Mouse (Mus musculus) CH12.LX (cell line): ENCODE results near the gene Atg2b. TPM values are rescaled to one million over a fixed set of nuclear protein-coding genes. Genes with fewer than 3 reads are reported as not detected.

Source experiments
- DNase-seq: peaks from one replicate; pipeline ENCODE4 v3.0.0-alpha.2; 2013; ENCODE audit errors: extremely low read depth
- H3K27ac ChIP-seq: 2 replicates; pipeline ENCODE4 v1.5.1; 2012; ENCODE audit warnings: low read depth, mild to moderate bottlenecking, control low read depth, moderate library complexity; ENCODE audit not compliant: insufficient read depth
- H3K27me3 ChIP-seq: replicated peaks from 2 replicates; pipeline ENCODE3; 2012; ENCODE audit warnings: inconsistent platforms
- H3K36me3 ChIP-seq, 2 experiments: replicated peaks in 1 of 2; 2 replicates each; pipeline versions ENCODE3 to v1.6.1; 2012; ENCODE audit warnings: inconsistent platforms in 1 of 2, low read length in 1 of 2, mild to moderate bottlenecking in 1 of 2, mixed read lengths in 1 of 2, moderate library complexity in 1 of 2; ENCODE audit not compliant: control insufficient read depth in 1 of 2, insufficient read depth in 1 of 2
- H3K4me1 ChIP-seq, 2 experiments: 2 replicates each; pipeline ENCODE4 v1.6.1; 2012; ENCODE audit warnings: inconsistent platforms in 1 of 2, moderate library complexity in 1 of 2; ENCODE audit not compliant: insufficient read depth in 2 of 2, control insufficient read depth in 1 of 2
- H3K4me2 ChIP-seq: 2 replicates; pipeline ENCODE4 v1.6.1; 2012; ENCODE audit warnings: low read depth, mild to moderate bottlenecking, control low read depth; ENCODE audit not compliant: poor library complexity, insufficient read depth, severe bottlenecking
- H3K4me3 ChIP-seq, 3 experiments: fragments of 150-350 bp in 1 of 3; sonication (generic) in 1 of 3; replicated peaks in 1 of 3; 2 replicates each; pipeline versions ENCODE3 to v1.5.1; 2011 to 2012; ENCODE audit warnings: low read depth in 2 of 3, low read length in 2 of 3, mild to moderate bottlenecking in 2 of 3, moderate library complexity in 2 of 3, control low read depth in 1 of 3, improper control_type of control experiment in 1 of 3, inconsistent platforms in 1 of 3, mixed read lengths in 1 of 3; ENCODE audit not compliant: poor library complexity in 1 of 3
- H3K79me2 ChIP-seq: replicated peaks from 2 replicates; pipeline ENCODE4 v1.6.1; 2012; ENCODE audit warnings: mild to moderate bottlenecking, moderate library complexity; ENCODE audit not compliant: control insufficient read depth, poor library complexity, insufficient read depth, severe bottlenecking; ENCODE audit errors: extremely low read depth
- H3K9ac ChIP-seq: 2 replicates; pipeline ENCODE4 v1.6.1; 2012; ENCODE audit warnings: low read depth, mild to moderate bottlenecking, control low read depth, moderate library complexity; ENCODE audit not compliant: insufficient read depth
- H3K9me3 ChIP-seq: replicated peaks from 2 replicates; pipeline ENCODE3; 2012; ENCODE audit warnings: low read length, inconsistent platforms, mixed read lengths
- BHLHE40 ChIP-seq: IDR thresholded peaks from 2 replicates; pipeline ENCODE4 v1.6.1; 2011; ENCODE audit warnings: mild to moderate bottlenecking, low read depth, low read length, improper control_type of control experiment
- CHD1 ChIP-seq: IDR thresholded peaks from 2 replicates; pipeline ENCODE4 v1.6.1; 2012; ENCODE audit warnings: low read depth, low read length, improper control_type of control experiment, inconsistent platforms
- CHD2 ChIP-seq: IDR thresholded peaks from 2 replicates; pipeline ENCODE4 v1.6.1; 2011; ENCODE audit warnings: low read length, improper control_type of control experiment
- CTCF ChIP-seq, 2 experiments: IDR thresholded peaks in 1 of 2; conservative IDR thresholded peaks in 1 of 2; 2 replicates each; pipeline ENCODE4 v1.5.1; 2011 to 2012; ENCODE audit warnings: low read depth in 2 of 2, low read length in 2 of 2, improper control_type of control experiment in 1 of 2, inconsistent platforms in 1 of 2, mild to moderate bottlenecking in 1 of 2, moderate library complexity in 1 of 2
- E2F4 ChIP-seq: IDR thresholded peaks from 2 replicates; pipeline ENCODE4 v1.6.1; 2011; ENCODE audit warnings: low read depth, low read length, improper control_type of control experiment; ENCODE audit not compliant: insufficient replicate concordance
- ELF1 ChIP-seq: IDR thresholded peaks from 2 replicates; pipeline ENCODE4 v1.6.1; 2014; ENCODE audit warnings: low read depth, mild to moderate bottlenecking, inconsistent platforms, low read length, improper control_type of control experiment
- GABPA ChIP-seq: IDR thresholded peaks from 2 replicates; pipeline ENCODE4 v1.6.1; 2012; ENCODE audit warnings: low read depth, low read length, improper control_type of control experiment, inconsistent platforms; ENCODE audit not compliant: insufficient replicate concordance
- HCFC1 ChIP-seq: IDR thresholded peaks from 2 replicates; pipeline ENCODE4 v1.6.1; 2012; ENCODE audit warnings: low read depth, mild to moderate bottlenecking, inconsistent platforms, low read length, improper control_type of control experiment
- IRF4 ChIP-seq: IDR thresholded peaks from 2 replicates; pipeline ENCODE4 v1.6.1; 2014; ENCODE audit warnings: low read depth, mild to moderate bottlenecking, inconsistent platforms, low read length, improper control_type of control experiment
- JUN ChIP-seq: IDR thresholded peaks from 2 replicates; pipeline ENCODE4 v1.6.1; 2011; ENCODE audit warnings: low read depth, mild to moderate bottlenecking, low read length, improper control_type of control experiment, moderate library complexity; ENCODE audit not compliant: insufficient read depth
- MAFK ChIP-seq: IDR thresholded peaks from 2 replicates; pipeline ENCODE4 v1.6.1; 2011; ENCODE audit warnings: low read length, improper control_type of control experiment; ENCODE audit not compliant: insufficient replicate concordance
- MEF2A ChIP-seq: IDR thresholded peaks from 2 replicates; pipeline ENCODE4 v1.6.1; 2014; ENCODE audit warnings: low read depth, mild to moderate bottlenecking, inconsistent platforms, low read length, improper control_type of control experiment, borderline replicate concordance
- MXI1 ChIP-seq: IDR thresholded peaks from 2 replicates; pipeline ENCODE4 v1.6.1; 2011; ENCODE audit warnings: mild to moderate bottlenecking, low read depth, low read length, improper control_type of control experiment
- MYC ChIP-seq: IDR thresholded peaks from 2 replicates; pipeline ENCODE4 v1.6.1; 2011; ENCODE audit warnings: low read depth, mild to moderate bottlenecking, improper control_type of control experiment, low read length
- NRF1 ChIP-seq: IDR thresholded peaks from 2 replicates; pipeline ENCODE4 v1.6.1; 2014; ENCODE audit warnings: low read depth, mild to moderate bottlenecking, inconsistent platforms, low read length, improper control_type of control experiment, moderate library complexity
- PAX5 ChIP-seq: IDR thresholded peaks from 2 replicates; pipeline ENCODE4 v1.6.1; 2012; ENCODE audit warnings: low read length, inconsistent platforms, mixed read lengths
- POLR2AphosphoS2 ChIP-seq: IDR thresholded peaks from 2 replicates; pipeline ENCODE4 v1.6.1; 2011; ENCODE audit warnings: low read depth, low read length, improper control_type of control experiment
- RAD21 ChIP-seq: IDR thresholded peaks from 2 replicates; pipeline ENCODE4 v1.6.1; 2011; ENCODE audit warnings: low read depth, mild to moderate bottlenecking, low read length, improper control_type of control experiment, moderate library complexity
- RCOR1 ChIP-seq: conservative IDR thresholded peaks from 2 replicates; pipeline ENCODE4 v1.6.1; 2012; ENCODE audit warnings: low read depth, mild to moderate bottlenecking, inconsistent platforms, low read length, improper control_type of control experiment
- SIN3A ChIP-seq: IDR thresholded peaks from 2 replicates; pipeline ENCODE4 v1.6.1; 2012; ENCODE audit warnings: low read length, improper control_type of control experiment, inconsistent platforms
- TBP ChIP-seq: conservative IDR thresholded peaks from 2 replicates; pipeline ENCODE4 v1.6.1; 2011; ENCODE audit warnings: low read depth, low read length, improper control_type of control experiment
- TCF12 ChIP-seq: IDR thresholded peaks from 2 replicates; pipeline ENCODE4 v1.6.1; 2014; ENCODE audit warnings: low read depth, mild to moderate bottlenecking, inconsistent platforms, low read length, improper control_type of control experiment
- UBTF ChIP-seq: IDR thresholded peaks from 2 replicates; pipeline ENCODE4 v1.6.1; 2012; ENCODE audit warnings: low read depth, mild to moderate bottlenecking, inconsistent platforms, low read length, improper control_type of control experiment, moderate library complexity
- USF1 ChIP-seq: IDR thresholded peaks from 2 replicates; pipeline ENCODE4 v1.6.1; 2014; ENCODE audit warnings: low read depth, mild to moderate bottlenecking, inconsistent platforms, low read length, improper control_type of control experiment
- USF2 ChIP-seq: conservative IDR thresholded peaks from 2 replicates; pipeline ENCODE4 v1.6.1; 2011; ENCODE audit warnings: low read depth, low read length, improper control_type of control experiment
- ZC3H11A ChIP-seq: IDR thresholded peaks from 2 replicates; pipeline ENCODE4 v1.6.1; 2012; ENCODE audit warnings: low read depth, mild to moderate bottlenecking, inconsistent platforms, low read length, improper control_type of control experiment
- ZKSCAN1 ChIP-seq: IDR thresholded peaks from 2 replicates; pipeline ENCODE4 v1.6.1; 2012; ENCODE audit warnings: low read depth, inconsistent platforms, low read length, improper control_type of control experiment, borderline replicate concordance
- ZMIZ1 ChIP-seq: IDR thresholded peaks from 2 replicates; pipeline ENCODE4 v1.6.1; 2012; ENCODE audit warnings: low read depth, mild to moderate bottlenecking, inconsistent platforms, low read length, improper control_type of control experiment
- dilution Hi-C: fragments of 300-500 bp; cut with MboI; formaldehyde crosslinking; loops from 2 replicates; pipeline ENCODE4 v1.14.3; 2020; ENCODE audit warnings: low sequenced_read_pairs; ENCODE audit not compliant: extremely low pct_unique_long_range_greater_than_20kb, extremely low pct_ligation_motif_present
- in situ Hi-C: fragments of 300-500 bp; cut with MboI; formaldehyde crosslinking; loops from 3 replicates; pipeline ENCODE4 v1.14.3; 2019; ENCODE audit warnings: low sequenced_read_pairs, low pct_ligation_motif_present, low pct_unique_long_range_greater_than_20kb, mixed read lengths
- polyA plus RNA-seq: library from polyadenylated mRNA; unstranded; fragments of >175 nt; gene quantifications from 2 replicates; pipeline ENCODE4 v1.2.1, GENCODE M21; 2012; ENCODE audit warnings: low read depth; ENCODE audit not compliant: insufficient read length
- total RNA-seq, 2 experiments: library from RNA; depleted of rRNA; stranded (reverse); fragments of 300-350 nt in 1 of 2; fragments of >200 nt in 1 of 2; gene quantifications; 2 replicates each; pipeline ENCODE4 v1.2.3; 2012 to 2014

Atg2b gene
- total and polyA plus RNA-seq, 3 experiments = 26.9 to 28.5 (median 28.4) TPM

DNA sequence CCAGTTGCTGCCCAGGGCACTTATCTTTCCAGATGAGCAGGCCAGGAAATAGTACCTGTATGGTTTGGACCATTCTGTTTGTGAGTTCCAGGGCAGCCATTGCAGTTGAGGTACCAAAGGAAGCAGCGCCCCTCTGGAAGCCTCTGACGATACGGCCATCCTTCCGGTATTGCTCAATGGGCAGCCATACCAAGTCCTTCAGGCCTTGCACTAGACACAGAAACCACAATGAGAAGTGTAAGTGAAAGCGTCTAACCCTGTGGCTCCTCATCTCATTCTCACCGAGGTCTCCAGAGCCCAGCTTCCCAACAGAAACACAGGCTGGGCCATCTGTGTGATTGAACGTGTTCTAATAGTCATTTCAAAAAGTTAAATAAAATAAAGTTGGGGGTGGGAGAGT is 63.0 kb downstream of the Atg2b start:
- TF ChIP-seq E2F4 (no peak), IRF4 (no peak), MAFK (no peak), UBTF (no peak), SIN3A (no peak), MEF2A (no peak), USF2 (no peak), PAX5 (no peak), MXI1 (no peak), POLR2AphosphoS2 (no peak), CHD1 (no peak), TBP (no peak), TCF12 (no peak), ZC3H11A (no peak), BHLHE40 (no peak), USF1 (no peak), CTCF (conservative IDR thresholded peaks at IDR 0.05 in 1 of 2, IDR thresholded peaks at IDR 0.05 in 1 of 2; ENCODE audit: low read depth in 2 of 2, low read length in 2 of 2) (no peak), GABPA (no peak), ZKSCAN1 (no peak)
- Histone ChIP-seq H3K4me3 (no peak overlapping the region), H3K9ac (no peak overlapping the region), H3K79me2 (no peaks in the 10 kb centered on the region), H3K9me3 (no peaks in the 10 kb centered on the region), H3K4me1 (no peaks in the 10 kb centered on the region), H3K36me3 (peaks cover 74 to 85% of the 10 kb centered on the region in 2 experiments), H3K4me2 (no peak overlapping the region), H3K27ac (no peak overlapping the region), H3K27me3 (no peaks in the 10 kb centered on the region)
- dilution Hi-C loops = no loop called here
- in situ Hi-C loops = no loop called here
- DNase-seq = no peak

- Histone ChIP-seq H3K36me3 (peaks cover 34 to 83% of the 10 kb centered on the region in 2 experiments), H3K9ac (no peak overlapping the region), H3K79me2 (no peaks in the 10 kb centered on the region)
Observed at GRCm38 (mm10) chr12:105613559-105613958, 71.5 kb downstream of the Atg2b start.

More at GRCm38 (mm10) chr12:105613559-105613958, 71.5 kb downstream of the Atg2b start:
- Histone ChIP-seq H3K27ac (no peak overlapping the region), H3K27me3 (no peaks in the 10 kb centered on the region), H3K4me3 (no peak overlapping the region), H3K4me2 (no peak overlapping the region), H3K4me1 (peaks cover 0 to 13% of the 10 kb centered on the region in 2 experiments; a peak in 2 of 4 replicates), H3K9me3 (no peaks in the 10 kb centered on the region)
- in situ Hi-C loops = no loop called here
- TF ChIP-seq RCOR1 = no peak
- TF ChIP-seq TBP = no peak
- no peak for TF ChIP-seq HCFC1
- TF ChIP-seq TCF12 = no peak
- no peak for TF ChIP-seq CHD2
- no peak for TF ChIP-seq JUN
- TF ChIP-seq RAD21 = no peak
- TF ChIP-seq USF2 = no peak
- no peak for TF ChIP-seq MYC
- TF ChIP-seq ZMIZ1 = no peak
- TF ChIP-seq ELF1 = no peak
- no peak for TF ChIP-seq NRF1
- dilution Hi-C loops = no loop called here
- DNase-seq = no peak
